Mouse (Mus musculus) lung, postnatal 4 days (tissue): ENCODE data around the gene 1600002K03Rik.

Experiments
- DNase-seq, 2 experiments: peaks; one replicate each; pipeline ENCODE4 v3.0.0; 2021

The 1600002K03Rik gene

DNA sequence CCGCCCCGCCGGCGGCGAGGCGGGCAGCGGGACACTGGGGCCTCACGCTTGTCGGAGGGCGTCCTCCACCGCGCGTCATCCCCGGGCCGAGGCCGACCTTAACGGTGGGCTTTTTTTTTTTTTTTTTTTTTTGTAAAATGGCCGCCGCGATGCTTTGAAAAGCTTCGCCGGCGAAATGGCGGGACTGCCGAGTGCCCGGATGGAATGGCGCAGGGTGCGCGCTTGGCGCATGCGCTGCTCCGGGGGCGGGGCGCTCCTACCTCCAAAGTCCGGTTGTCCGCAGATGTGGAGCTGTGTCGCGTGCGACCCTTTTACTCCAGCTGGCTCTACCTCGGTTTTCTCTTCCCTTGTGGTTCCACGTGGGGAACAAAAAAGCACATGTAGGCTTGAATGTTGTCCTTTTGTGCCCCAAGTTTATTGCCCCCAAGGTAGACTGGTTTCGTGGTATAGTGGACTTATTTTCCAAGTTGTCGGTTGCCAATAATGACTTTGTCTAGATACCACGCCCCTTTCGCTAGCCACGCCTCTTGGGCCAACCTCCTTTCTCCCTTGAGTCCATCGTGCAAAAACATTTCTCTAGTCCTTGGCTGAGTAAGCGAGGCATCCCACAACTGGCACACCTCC lies 4.6 kb upstream of the 1600002K03Rik start:
- DNase-seq, result peak; percentile 96 to 97

DNA sequence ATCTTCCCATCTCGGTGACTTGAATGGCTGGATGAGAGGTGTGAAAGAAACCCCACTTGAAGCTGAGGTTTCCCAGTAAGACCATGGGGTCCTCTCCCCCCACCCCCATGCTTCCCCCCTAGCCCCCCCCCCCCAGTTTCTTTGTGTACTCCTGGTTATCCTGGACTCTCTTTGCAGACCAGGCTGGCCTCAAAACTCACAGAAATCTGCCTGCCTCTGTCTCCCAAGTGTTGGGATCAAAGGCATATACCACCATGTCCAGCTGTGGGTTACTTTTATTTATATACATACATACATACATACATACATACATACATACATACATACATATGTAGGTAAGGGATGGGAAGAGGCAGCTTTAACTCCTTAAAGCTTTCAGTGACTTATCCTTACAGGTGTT lies 3.7 kb upstream of the 1600002K03Rik start:
- no peak for DNase-seq

DNA sequence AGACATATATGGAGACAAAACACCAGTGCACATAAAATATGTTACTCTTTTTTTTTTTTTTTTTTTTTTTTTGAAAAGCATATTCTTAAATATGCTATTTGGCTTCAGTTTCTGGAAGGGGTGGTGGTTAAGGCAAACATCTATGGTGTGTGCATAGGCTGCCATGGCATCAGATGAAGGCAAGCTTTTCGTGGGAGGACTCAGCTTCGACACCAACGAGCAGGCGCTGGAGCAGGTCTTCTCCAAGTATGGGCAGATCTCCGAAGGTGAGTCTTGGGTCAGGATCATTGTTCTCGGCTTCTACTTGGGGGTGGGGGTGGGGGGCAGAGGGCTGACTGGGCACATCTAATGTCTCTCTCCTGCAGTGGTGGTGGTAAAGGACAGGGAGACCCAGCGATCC lies 3.1 kb upstream of the 1600002K03Rik start:
- no peak for DNase-seq

DNA sequence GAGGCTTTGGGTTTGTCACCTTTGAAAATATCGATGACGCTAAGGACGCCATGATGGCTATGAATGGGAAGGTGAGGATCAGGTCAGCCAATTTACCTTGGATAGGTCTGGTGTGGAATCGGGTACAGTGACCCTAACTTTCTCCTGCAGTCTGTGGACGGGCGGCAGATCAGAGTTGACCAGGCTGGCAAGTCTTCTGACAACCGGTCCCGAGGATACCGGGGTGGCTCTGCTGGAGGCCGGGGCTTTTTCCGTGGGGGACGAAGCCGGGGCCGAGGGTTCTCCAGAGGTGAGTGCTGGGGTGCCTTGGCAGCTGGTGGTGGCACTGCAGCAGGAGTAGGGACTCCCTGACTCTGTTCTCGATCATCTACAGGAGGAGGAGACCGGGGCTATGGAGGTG lies 2.7 kb upstream of the 1600002K03Rik start:
- no peak for DNase-seq

DNA sequence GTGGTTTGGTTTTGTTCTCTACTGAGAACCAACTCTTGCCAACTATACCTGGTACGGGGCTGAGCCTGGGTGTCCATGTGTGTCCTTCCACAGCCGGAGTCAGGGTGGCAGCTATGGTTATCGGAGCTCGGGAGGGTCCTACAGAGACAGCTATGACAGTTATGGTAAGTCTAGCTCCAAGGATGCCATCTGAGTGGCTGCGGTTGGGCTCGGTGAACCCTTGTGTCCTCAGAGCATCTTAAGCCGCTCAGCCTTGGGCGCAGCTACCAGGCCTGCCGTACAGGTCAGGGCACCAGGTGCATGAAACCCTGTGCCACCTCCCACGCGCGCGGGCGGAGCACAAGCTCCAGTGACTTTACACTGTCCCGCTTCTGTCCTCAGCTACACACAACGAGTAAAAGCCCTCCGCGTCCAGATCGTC lies 2.1 kb upstream of the 1600002K03Rik start:
- DNase-seq, result peak in 1 of 2 experiments; percentile 43

DNA sequence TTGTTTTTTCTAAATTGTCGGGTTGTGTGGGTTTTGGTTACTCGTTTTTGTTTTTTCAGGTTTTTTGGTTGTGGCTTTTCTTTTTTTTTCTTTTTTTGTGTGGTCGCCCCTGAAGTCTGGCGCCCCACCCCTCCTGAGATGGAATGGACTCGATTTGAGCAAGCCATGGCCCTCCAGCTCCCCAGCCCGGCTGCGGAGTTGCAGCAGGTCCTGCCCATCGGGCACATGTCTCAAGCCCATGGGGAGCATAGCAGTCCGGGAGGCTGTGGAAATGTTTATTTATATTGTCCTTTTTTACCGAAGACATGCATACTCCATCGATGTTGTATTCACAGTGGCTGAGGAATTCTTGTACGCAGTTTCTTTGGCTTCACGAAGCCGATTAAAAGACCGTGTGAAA lies 1.5 kb upstream of the 1600002K03Rik start:
- DNase-seq, result peak in 1 of 2 experiments; percentile 26

DNA sequence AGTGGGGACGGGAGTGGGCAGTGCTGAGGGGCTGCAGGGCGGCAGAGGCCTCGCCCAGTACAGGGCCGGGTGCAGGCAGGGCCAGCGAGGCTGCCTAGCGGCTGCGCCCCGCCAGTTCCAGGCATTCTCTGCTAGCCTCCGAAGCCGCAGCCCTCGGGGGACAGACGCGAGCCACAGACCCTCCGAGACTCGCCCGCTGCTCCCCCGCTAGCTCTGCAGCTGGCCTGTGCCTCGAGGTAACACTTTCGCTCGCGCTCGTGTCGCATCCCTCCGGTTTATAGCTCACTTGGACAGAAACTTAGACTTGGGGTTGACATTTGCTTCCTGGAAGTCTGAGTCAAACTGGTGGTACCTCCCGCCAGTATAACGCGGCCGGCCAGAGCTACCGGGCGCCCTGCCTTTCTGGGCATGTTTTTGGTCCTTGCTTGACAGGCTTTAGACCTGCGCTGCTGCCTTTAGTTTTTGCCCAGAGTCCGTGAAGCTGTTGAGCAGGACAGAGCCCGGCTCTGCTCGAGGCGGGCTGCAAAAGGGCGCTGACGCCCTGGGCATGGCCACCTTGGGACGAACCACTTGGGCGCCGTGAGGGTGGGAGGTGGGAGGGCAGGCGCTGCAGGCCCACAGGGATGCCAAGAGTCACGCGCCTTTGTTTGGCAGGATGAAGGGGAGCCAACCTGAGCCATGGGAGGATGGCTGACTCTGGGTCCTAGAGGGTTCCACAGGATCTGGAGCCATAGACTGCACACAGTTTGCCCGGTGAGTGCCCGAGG lies 801 bp upstream of the 1600002K03Rik start:
- peak in 1 of 2 experiments; percentile 42 for DNase-seq

DNA sequence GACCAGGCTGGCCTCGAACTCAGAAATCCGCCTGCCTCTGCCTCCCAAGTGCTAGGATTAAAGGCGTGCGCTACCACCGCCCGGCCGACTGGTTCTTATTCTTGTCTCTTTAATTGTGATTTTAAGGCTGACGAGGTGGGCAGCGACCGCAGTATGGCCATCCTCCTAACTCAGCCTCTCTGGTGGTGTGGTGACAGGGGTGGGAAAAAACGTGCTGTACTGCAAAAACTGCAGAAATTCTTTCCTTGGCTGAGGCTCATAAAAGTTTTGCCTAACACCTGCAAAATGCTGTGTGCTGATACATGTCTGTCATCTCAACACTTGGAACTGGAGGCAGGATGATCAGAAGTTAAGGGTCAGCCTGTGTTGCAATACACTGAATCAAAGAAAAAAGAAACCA lies 614 bp downstream of the 1600002K03Rik start:
- no peak for DNase-seq

DNA sequence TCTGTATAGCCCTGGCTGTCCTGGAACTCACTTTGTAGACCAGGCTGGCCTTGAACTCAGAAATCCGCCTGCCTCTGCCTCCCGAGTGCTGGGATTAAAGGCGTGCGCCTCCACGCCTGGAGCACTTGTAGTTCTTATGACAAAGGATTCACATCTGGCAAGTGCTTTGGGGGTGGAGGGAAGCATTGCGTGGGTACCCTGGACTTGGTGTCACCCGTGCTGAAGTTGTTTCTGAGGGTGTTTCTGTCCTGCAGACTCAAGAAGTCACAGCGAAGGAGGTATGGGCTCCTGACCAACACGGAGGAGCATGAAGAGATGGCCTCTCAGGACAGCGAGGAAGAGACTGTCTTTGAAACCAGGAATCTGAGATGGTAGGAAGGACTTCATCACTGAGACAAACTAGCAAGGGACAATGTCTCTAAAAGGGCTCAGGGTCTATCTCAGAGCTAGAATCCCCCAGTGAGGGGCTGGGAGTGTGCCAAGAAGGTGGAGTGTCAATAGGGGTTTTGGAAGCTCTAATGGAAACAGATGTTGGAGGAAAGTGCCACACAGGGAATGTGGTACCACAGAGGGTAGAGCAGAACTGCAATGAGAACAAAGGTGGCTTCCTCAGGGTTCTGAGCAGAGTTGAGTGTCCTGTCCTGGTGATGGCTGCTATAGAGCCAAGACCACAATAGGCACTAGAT lies 1.4 kb downstream of the 1600002K03Rik start:
- DNase-seq, result peak in 1 of 2 experiments; percentile 25

DNA sequence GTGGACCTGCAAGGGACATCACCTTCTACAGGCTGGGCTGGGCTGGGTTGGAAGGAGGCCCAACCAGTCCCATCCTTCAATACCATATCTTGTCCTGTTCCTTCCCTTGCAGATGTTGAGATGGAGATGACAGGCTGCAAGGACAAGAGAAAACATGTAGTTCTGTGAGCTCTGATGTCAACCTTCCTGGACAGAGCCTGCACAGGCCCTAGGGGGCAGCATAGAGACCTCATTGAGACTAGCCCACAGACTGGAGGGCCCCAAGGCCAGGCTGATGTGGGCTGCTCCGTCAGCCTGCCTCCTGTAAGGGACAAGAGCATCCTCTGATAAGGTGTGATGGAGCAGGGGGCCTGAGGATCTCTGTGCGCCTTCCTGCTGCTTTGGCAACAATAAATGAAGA lies 2.0 kb downstream of the 1600002K03Rik start:
- peak; percentile 51 to 52 for DNase-seq

DNA sequence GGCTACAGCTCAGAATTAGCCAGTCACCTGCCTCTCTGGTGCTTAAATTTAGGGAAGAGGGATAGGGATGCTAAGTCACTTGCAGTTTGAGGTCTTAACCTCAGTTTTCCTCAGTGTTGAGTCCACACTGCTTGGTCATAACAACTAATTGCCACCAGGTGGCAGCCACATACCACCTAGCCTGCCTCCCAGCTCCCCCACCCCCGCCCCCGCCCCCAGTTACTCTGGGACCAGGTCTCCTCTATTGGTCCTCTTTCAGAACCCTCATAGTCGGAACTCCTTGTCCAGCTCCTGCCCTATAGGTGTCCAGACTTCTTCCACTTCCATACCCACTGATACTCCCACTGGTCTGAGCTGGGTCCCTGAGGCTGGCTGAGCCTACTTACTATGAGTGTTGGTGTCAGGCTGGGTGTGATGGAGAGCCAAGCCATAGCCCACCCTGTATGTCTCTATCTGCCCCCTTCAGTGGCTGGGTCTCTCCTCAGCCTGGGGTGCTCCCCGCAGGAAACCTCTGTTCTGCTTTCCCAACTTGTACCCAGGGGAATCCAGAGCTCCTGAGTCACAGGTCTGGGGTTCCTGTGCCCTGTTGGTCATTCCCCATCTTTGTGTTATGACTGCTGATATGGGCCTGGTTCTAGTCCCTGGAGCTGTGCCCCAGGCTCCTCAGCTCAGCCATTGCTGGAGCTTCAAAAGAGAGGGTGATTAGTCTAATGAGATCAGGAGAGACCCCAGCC lies 3.0 kb downstream of the 1600002K03Rik start:
- DNase-seq, result peak; percentile 28 to 51

DNA sequence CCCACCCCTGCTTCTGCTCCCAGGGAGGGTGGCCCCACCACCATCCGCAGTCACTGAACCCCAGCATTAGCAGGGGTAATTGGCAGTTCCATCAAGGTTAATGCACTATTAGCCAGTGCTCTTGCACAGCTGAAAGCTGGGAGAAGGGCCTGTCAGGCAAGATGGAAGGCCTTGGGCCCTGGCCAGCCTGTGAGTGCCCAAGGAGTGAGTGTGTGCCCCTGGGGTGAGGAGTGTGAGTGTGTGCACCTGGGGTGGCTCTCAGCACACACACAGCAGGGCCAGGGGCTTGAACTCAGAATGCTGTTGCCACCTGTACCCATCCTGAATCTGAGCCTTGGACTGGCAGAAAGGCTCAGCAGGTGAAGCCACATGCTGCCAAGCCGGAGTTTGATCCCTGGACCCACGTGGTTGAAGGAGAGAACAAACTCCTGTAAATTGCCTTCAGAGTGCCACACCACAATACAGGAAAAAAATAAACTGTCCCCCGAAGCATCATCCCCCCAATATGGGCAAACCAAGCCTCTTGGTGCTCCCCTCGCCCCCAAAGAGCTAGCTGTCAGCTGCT lies 3.6 kb downstream of the 1600002K03Rik start:
- DNase-seq, result peak in 1 of 2 experiments; percentile 21

DNA sequence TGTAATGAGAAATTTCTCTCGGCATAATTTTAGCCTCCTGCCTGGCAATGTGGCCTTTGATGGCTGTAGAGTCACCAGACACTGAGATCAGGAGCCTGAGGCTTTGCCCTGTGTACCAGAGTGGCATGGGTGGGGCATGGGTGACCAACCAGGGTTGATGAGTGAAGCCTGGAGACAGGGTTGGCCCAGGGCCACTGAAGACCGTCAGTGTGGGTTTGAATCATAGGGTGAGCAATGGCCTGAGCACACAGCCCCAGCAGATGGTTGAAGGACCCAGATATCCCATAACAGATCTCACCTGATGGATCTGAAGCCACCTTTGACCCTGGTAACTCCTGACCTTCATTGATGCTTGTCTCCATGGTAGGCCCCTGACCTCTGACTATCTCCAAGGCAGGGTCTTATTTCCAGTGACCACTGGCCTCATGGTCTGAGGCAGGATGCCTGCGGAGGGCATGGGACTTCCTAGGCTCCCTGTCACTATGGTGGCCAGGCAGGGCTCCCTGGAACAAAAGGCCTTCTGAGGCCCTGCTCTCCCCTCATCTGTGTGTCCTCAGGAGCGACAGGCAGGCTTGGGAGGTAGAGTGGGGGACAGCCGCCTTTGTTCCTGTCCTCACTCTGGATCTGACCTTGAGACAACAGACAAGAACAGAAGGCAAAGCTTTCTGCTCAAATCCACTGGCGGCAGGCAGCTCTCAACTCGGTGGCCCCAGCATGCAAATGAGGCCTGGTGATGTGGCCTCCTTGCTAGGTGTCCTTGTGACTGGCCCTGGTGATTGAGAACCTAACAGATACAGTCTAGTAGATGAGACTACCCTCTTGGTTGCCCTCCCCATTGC lies 4.9 kb downstream of the 1600002K03Rik start:
- peak in 1 of 2 experiments; percentile 23 for DNase-seq

DNA sequence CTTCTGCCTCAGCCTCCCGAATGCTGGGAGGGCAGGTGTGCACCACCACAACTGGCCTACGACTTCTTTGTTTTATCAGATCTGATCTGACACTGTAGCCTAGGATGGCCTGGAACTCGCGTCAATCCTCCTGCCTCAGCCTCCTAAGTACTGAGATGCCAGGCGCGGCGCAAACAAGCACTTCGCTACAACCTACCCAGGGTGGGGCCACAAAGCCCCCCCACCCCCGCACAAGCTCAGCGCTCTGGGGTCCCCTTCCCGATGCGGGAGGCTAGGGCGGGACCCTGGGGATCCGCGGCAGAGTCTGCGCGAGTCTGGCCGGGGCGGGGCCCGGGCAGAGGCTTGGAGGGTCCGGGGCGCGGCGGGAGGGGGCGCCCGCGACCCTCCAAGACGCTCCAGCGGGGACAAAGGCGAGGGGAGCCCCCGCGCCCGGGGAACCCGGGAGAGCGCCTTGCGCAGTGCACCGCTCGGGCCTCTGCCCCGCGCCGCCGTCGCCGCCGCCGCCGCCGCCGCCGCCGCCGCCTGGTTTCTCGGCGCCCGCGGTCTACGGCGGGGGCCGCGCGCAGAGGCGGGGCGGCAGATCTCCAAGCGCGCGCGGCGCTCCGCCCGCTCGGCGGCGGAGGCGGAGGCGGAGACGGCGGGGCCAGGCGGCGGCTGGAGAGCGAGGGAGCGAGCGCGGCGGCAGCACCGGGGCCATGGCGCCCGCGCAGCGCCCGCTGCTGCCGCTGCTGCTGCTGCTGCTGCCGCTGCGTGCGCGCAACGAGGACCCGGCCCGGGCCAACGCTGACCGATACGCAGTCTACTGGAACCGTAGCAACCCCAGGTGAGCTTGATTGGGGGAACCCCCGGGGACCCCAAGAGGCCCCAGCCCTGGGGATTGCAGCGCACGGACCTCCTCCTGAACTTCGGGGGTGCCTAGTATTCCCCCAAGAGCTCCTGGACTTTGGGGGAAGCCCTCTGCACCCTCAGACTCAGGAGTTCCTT lies 6.6 kb downstream of the 1600002K03Rik start, which contains the start of gene Efna2:
Efna2 (plus strand) TSS at position 415 of the 984 bp plus-strand sequence.
- peak; percentile 47 to 72 for DNase-seq

DNA sequence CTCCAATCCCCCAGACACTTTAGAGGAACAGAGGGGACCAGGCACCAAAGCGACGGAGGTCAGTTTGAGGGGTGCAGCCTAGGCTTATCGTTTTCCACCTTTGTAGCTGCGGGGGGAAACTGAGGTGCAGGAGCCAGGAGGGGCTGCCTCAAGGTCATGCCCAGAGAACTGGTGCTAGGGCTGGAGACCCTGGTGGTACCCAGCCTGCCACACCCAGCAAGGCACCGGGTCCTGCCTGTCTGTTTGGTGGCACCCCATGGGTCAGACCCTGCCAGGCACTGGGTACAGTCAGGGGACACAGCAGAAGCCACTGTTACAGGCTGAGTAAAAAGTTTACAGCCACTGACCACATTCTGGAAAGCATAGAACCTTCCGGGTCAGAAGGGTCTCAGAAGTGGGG lies 7.5 kb downstream of the 1600002K03Rik start:
- no peak for DNase-seq

DNA sequence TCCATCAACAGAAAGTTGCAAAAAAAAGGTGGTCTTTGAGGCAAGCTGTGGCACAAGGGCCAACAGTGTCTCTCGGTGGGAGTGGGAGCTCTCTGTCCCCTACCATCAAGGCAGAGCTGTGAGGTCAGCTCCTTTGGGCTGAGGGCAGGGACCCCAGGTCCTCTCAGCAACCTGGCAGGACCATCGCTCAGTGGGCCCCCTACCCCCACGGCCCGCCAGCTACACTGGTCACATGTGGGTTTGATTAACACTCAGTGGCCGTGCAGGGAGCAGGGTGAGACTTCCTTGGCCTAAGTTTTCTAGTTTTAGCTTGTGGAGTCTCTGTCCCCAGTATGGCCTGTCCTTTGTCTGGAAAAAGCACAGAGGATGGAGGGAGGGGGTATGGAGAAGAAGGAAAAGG lies 8.1 kb downstream of the 1600002K03Rik start:
- DNase-seq, result no peak

DNA sequence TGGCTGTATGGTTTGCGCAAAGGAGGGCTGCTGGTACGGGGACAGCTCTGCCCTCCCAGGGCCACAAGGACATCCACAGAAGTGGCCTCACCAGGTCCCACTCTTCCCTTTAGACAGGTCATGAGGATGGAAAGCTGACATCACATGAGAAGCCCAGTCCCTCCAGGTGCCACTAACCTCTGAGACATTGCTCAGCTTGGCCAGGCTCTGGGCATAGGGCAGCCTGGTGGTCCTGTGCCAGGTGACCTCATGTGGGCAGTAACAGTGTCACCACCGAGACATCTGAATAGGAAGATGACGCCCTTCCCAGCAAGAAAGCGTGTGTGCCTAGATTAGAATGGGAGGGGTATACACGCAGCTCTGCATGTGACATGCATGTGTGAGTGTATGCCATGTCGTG lies 9.8 kb downstream of the 1600002K03Rik start:
- no peak for DNase-seq

DNA sequence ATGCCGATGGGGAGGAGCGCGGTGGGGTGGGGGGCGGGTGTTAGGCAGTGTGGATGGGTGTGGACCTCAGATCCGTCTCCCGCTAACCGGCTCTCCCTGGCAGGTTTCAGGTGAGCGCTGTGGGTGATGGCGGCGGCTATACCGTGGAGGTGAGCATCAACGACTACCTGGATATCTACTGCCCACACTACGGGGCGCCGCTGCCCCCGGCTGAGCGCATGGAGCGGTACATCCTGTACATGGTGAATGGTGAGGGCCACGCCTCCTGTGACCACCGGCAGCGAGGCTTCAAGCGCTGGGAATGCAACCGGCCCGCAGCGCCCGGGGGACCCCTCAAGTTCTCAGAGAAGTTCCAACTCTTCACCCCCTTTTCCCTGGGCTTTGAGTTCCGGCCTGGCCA lies 13.9 kb downstream of the 1600002K03Rik start:
- DNase-seq, result no peak

DNA sequence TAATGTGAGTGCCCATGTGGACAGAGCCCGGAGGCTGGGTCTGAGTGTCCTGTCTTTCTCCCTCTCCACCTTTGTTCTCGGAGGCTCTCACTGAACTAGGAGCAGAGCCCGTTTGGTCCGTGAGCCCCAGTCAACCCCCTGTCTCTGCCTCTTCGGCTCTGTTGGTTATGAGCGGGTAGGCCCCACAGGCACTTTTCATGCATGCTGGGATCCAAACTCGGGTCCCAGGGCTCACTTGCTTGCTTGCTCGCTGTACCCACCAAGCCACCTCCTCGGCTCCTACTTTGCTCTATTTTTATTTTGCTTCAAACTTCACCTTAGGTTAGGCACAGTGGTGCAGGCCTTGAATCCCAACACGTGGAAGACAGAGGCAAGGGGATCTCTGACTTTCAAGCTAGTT lies 15.0 kb downstream of the 1600002K03Rik start:
- DNase-seq, result no peak

DNA sequence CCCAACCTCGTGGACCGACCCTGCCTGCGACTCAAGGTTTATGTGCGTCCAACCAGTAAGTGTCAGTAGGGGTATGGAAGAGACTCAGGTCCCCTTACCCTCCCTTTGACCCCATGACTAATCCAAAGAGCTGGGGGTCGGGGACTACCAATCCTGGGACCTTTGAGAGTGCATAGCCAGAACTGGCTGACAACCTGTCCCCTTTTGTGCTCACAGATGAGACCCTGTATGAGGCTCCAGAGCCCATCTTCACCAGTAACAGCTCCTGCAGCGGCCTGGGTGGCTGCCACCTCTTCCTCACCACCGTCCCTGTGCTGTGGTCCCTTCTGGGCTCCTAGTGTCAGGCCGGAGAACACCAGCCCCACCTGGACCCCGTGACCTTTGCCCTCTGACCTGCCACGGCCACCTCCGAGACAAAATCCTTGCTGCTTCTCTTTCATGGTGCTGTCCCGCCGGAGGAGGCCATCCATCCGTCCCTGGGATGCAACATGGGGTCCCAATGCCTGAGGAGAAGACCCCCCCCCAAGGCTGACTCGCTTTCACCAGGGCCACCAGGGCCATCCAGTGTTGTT lies 15.8 kb downstream of the 1600002K03Rik start:
- DNase-seq, result no peak
